Mouse (Mus musculus) midbrain, embryonic 11.5 days (tissue): ENCODE data around the gene Mag. TPM values are rescaled to one million over a fixed set of nuclear protein-coding genes. Genes with fewer than 3 reads are reported as not detected.
"Not testable (repeated sequence)": the region's sequence is repeated elsewhere in the genome, so short reads cannot be mapped to it uniquely, and the experiment has no call there.

ENCODE experiments used
- ATAC-seq: fragments of 200-750 bp; cut with Nextera tagmentation; 2 replicates; pipeline ENCODE4 v1.8.0; 2017; ENCODE audit warnings: moderate TSS enrichment, moderate library complexity; ENCODE audit not compliant: low FRiP score
- DNase-seq: peaks from one replicate; pipeline ENCODE4 v3.0.0; 2015; ENCODE audit warnings: low spot score; ENCODE audit errors: missing footprints
- H3K27ac ChIP-seq: fragments of 300-500 bp; sonication (generic); 2 replicates; pipeline ENCODE4 v1.5.1; 2014; ENCODE audit warnings: low read depth, low read length
- H3K27me3 ChIP-seq: fragments of 300-500 bp; sonication (generic); 2 replicates; pipeline ENCODE4 v1.6.1; 2014; ENCODE audit warnings: mild to moderate bottlenecking, low read length, moderate library complexity, mixed read lengths; ENCODE audit not compliant: control insufficient read depth, insufficient read depth
- H3K36me3 ChIP-seq: fragments of 300-500 bp; sonication (generic); 2 replicates; pipeline ENCODE4 v1.6.1; 2014; ENCODE audit warnings: mild to moderate bottlenecking, low read length, moderate library complexity, mixed read lengths; ENCODE audit not compliant: control insufficient read depth, insufficient read depth
- H3K4me1 ChIP-seq: fragments of 300-500 bp; sonication (generic); 2 replicates; pipeline ENCODE4 v1.6.1; 2014; ENCODE audit warnings: low read length; ENCODE audit not compliant: control insufficient read depth, insufficient read depth
- H3K4me2 ChIP-seq: fragments of 300-500 bp; sonication (generic); 2 replicates; pipeline ENCODE4 v1.6.1; 2014; ENCODE audit warnings: mild to moderate bottlenecking, moderate library complexity
- H3K4me3 ChIP-seq: fragments of 300-500 bp; sonication (generic); 2 replicates; pipeline ENCODE4 v1.5.1; 2014; ENCODE audit warnings: low read depth, low read length
- H3K9ac ChIP-seq: fragments of 300-500 bp; sonication (generic); 2 replicates; pipeline ENCODE4 v1.6.1; 2014; ENCODE audit warnings: low read length
- H3K9me3 ChIP-seq: fragments of 300-500 bp; sonication (generic); 2 replicates; pipeline ENCODE4 v1.6.1; 2016; ENCODE audit warnings: low read length; ENCODE audit not compliant: control insufficient read depth
- WGBS: fragments of 180-500 bp; shearing (Covaris S2); extraction: QIAGEN DNeasy Blood & Tissue Kit; methylation state at CpG from one replicate; pipeline ENCODE4 v1.1.7; 2014; 5-methylcytosine and 5-hydroxymethylcytosine counted together
- polyA plus RNA-seq: library from polyadenylated mRNA; unstranded; fragments of >200 nt; fragmentation: Nextera tagmentation; extraction: Ambion mirVana; gene quantifications from 2 replicates; pipeline ENCODE4 v1.2.1, GENCODE M21; 2014

Mag gene
- polyA plus RNA-seq, 1 experiment from 2014 or later, result 0.44 TPM

- H3K4me3 ChIP-seq, H3K4me2 ChIP-seq, H3K9me3 ChIP-seq, H3K9ac ChIP-seq, H3K27ac ChIP-seq, H3K27me3 ChIP-seq, ATAC-seq, DNase-seq, H3K4me1 ChIP-seq, H3K36me3 ChIP-seq: not testable (repeated sequence)
- WGBS, result 90% methylated on average over 2 of the region's 2 CpGs
Observed at GRCm38 (mm10) chr7:30944706-30945105, 30.0 kb upstream of the Mag start.

GRCm38 (mm10) chr7:30943909-30944635 lies 29.4 kb upstream of the Mag start, which contains the start of gene Hamp:
TSS of gene Hamp (minus strand) at chr7:30944032.
- no peaks in the 10 kb centered on the region for H3K4me1 ChIP-seq
- no peak within 1 kb of the TSS for H3K4me3 ChIP-seq
- 72% methylated on average over 9 of the region's 9 CpGs for WGBS

GRCm38 (mm10) chr7:30942365-30942764 lies 27.7 kb upstream of the Mag start:
- 54% methylated on average over 3 of the region's 3 CpGs for WGBS
- not testable (repeated sequence) for H3K27ac ChIP-seq

More at GRCm38 (mm10) chr7:30943909-30944635, 29.4 kb upstream of the Mag start, which contains the start of gene Hamp:
- Histone ChIP-seq H3K9ac (no peak within 1 kb of the TSS), H3K27me3 (no peaks in the 10 kb centered on the region), H3K4me2 (no peak within 1 kb of the TSS), H3K27ac (no peak within 1 kb of the TSS), H3K9me3 (no peaks in the 10 kb centered on the region), H3K36me3 (peaks cover 3% of the 10 kb centered on the region)
- no peak for ATAC-seq
- DNase-seq, result peak; percentile 60

GRCm38 (mm10) chr7:30940070-30940469 lies 25.4 kb upstream of the Mag start:
- H3K4me2 ChIP-seq, H3K4me1 ChIP-seq, H3K9ac ChIP-seq, H3K27me3 ChIP-seq, H3K36me3 ChIP-seq, DNase-seq, H3K4me3 ChIP-seq, ATAC-seq, H3K9me3 ChIP-seq, H3K27ac ChIP-seq: not testable (repeated sequence)
- WGBS, result 76% methylated on average over 1 of the region's 1 CpGs

More at GRCm38 (mm10) chr7:30942365-30942764, 27.7 kb upstream of the Mag start:
- H3K9ac ChIP-seq, ATAC-seq, H3K27me3 ChIP-seq, H3K36me3 ChIP-seq, H3K4me2 ChIP-seq, H3K4me3 ChIP-seq, DNase-seq, H3K9me3 ChIP-seq, H3K4me1 ChIP-seq: not testable (repeated sequence)

GRCm38 (mm10) chr7:30935422-30936099 lies 20.9 kb upstream of the Mag start:
- not testable (repeated sequence) for H3K4me3 ChIP-seq, DNase-seq, H3K27me3 ChIP-seq, H3K4me1 ChIP-seq, H3K27ac ChIP-seq, H3K9ac ChIP-seq, H3K9me3 ChIP-seq, ATAC-seq, H3K4me2 ChIP-seq, H3K36me3 ChIP-seq
- WGBS, result 85% methylated on average over 6 of the region's 6 CpGs

- H3K4me1 ChIP-seq, H3K27me3 ChIP-seq, H3K4me2 ChIP-seq, ATAC-seq, H3K9me3 ChIP-seq, H3K9ac ChIP-seq, H3K36me3 ChIP-seq, H3K27ac ChIP-seq, DNase-seq, H3K4me3 ChIP-seq: not testable (repeated sequence)
- 69% methylated on average over 2 of the region's 2 CpGs for WGBS
Observed at GRCm38 (mm10) chr7:30924581-30924980, 9.9 kb upstream of the Mag start, which contains the start of gene Hamp2. TSS of gene Hamp2 (minus strand) at chr7:30924681.

GRCm38 (mm10) chr7:30924071-30924470 lies 9.4 kb upstream of the Mag start:
- 79% methylated on average over 3 of the region's 3 CpGs for WGBS
- DNase-seq (no peak), ATAC-seq (no peak)
- no peak overlapping the region for H3K4me3 ChIP-seq
- no peaks in the 10 kb centered on the region for H3K4me1 ChIP-seq
- H3K9me3 ChIP-seq, result no peaks in the 10 kb centered on the region
- H3K27me3 ChIP-seq, result no peaks in the 10 kb centered on the region
- no peak overlapping the region for H3K4me2 ChIP-seq
- no peak overlapping the region for H3K27ac ChIP-seq
- no peak overlapping the region for H3K9ac ChIP-seq
- no peaks in the 10 kb centered on the region for H3K36me3 ChIP-seq

- WGBS, result 54% methylated on average over 2 of the region's 3 CpGs
- not testable (repeated sequence) for H3K4me3 ChIP-seq, H3K4me1 ChIP-seq, H3K27ac ChIP-seq, DNase-seq, ATAC-seq, H3K4me2 ChIP-seq, H3K9me3 ChIP-seq, H3K27me3 ChIP-seq, H3K36me3 ChIP-seq, H3K9ac ChIP-seq
Observed at GRCm38 (mm10) chr7:30922490-30922889, 7.8 kb upstream of the Mag start.

- no peak overlapping the region for H3K4me3 ChIP-seq
- H3K9ac ChIP-seq, result no peak overlapping the region
- H3K9me3 ChIP-seq, result no peaks in the 10 kb centered on the region
- H3K27ac ChIP-seq, result no peak overlapping the region
- no peak for DNase-seq
- 0 out of 2 replicates have a peak, but pooled peaks cover 2% of the 10 kb centered on the region for H3K4me1 ChIP-seq
- H3K27me3 ChIP-seq, result no peaks in the 10 kb centered on the region
- ATAC-seq, result no peak
- WGBS, result 71% methylated on average over 3 of the region's 3 CpGs
- H3K4me2 ChIP-seq, result no peak overlapping the region
- no peaks in the 10 kb centered on the region for H3K36me3 ChIP-seq
Observed at GRCm38 (mm10) chr7:30920217-30920616, 5.5 kb upstream of the Mag start.
